Mouse (Mus musculus): ENCODE results near the gene Foxo6. TPM values are rescaled to one million over a fixed set of nuclear protein-coding genes. Genes with fewer than 3 reads are reported as not detected.

Foxo6 gene
- total RNA-seq (2021): 10 to 100 TPM; 32.8 to 32.9 TPM
- long read RNA-seq, experiment 1, transcript Foxo6-201 (2 exons, 2,615 nt): major isoform, 54 of 71 reads
- long read RNA-seq, experiment 1, partial matches to known transcripts: 0 of 71 reads
- long read RNA-seq, experiment 1, other reads (novel, unspliced or antisense): 17 of 71 reads
- long read RNA-seq, experiment 2, transcript Foxo6-201 (2 exons, 2,615 nt): major isoform, 47 of 61 reads
- long read RNA-seq, experiment 2, partial matches to known transcripts: 12 of 61 reads
- long read RNA-seq, experiment 2, other reads (novel, unspliced or antisense): 2 of 61 reads

- TF ChIP-seq CTCF (conservative IDR thresholded peaks at IDR 0.05): peak; percentile 99
- Histone ChIP-seq H3K4me3 (peak within 1 kb of the TSS; percentile 61), H3K27ac (peak within 1 kb of the TSS; percentile 90)
- peak; percentile 97 to 98 for DNase-seq (ENCODE audit: low spot score in 2 of 2)
Observed at GRCm38 (mm10) chr4:120287290-120288111, at the start of gene Foxo6. Gene Foxo6 (minus strand): TSS chr4:120287349.

- no peak for DNase-seq (ENCODE audit: low spot score in 2 of 2)
- no peak overlapping the region for H3K27ac ChIP-seq
- no peak overlapping the region for H3K4me3 ChIP-seq
- no peak for TF ChIP-seq CTCF (conservative IDR thresholded peaks at IDR 0.05)
Observed at GRCm38 (mm10) chr4:120334316-120334715, 47.2 kb upstream of the Foxo6 start.

GRCm38 (mm10) chr4:120332934-120333421 is 45.8 kb upstream of the Foxo6 start:
- Histone ChIP-seq H3K4me3 (no peak overlapping the region), H3K27ac (no peak overlapping the region)
- peak in 1 of 2 experiments; percentile 19 for DNase-seq (ENCODE audit: low spot score in 2 of 2)
- TF ChIP-seq CTCF (conservative IDR thresholded peaks at IDR 0.05): peak; percentile 55

GRCm38 (mm10) chr4:120332405-120332933 is 45.3 kb upstream of the Foxo6 start:
- H3K27ac ChIP-seq: no peak overlapping the region
- no peak overlapping the region for H3K4me3 ChIP-seq
- TF ChIP-seq CTCF (conservative IDR thresholded peaks at IDR 0.05): no peak

GRCm38 (mm10) chr4:120331992-120332391 is 44.8 kb upstream of the Foxo6 start:
- DNase-seq (ENCODE audit: low spot score in 2 of 2): no peak
- TF ChIP-seq CTCF (conservative IDR thresholded peaks at IDR 0.05): no peak
- H3K4me3 ChIP-seq: no peak overlapping the region
- H3K27ac ChIP-seq: no peak overlapping the region

More at GRCm38 (mm10) chr4:120332405-120332933, 45.3 kb upstream of the Foxo6 start:
- DNase-seq (ENCODE audit: low spot score in 2 of 2): no peak

- no peak for TF ChIP-seq CTCF (conservative IDR thresholded peaks at IDR 0.05)
- DNase-seq (ENCODE audit: low spot score in 2 of 2): no peak
- H3K4me3 ChIP-seq: no peak overlapping the region
- no peak overlapping the region for H3K27ac ChIP-seq
Observed at GRCm38 (mm10) chr4:120331541-120331940, 44.4 kb upstream of the Foxo6 start.

- Histone ChIP-seq H3K4me3 (no peak overlapping the region), H3K27ac (no peak overlapping the region)
- no peak for TF ChIP-seq CTCF (conservative IDR thresholded peaks at IDR 0.05)
- no peak for DNase-seq (ENCODE audit: low spot score in 2 of 2)
Observed at GRCm38 (mm10) chr4:120325748-120326147, 38.6 kb upstream of the Foxo6 start.

GRCm38 (mm10) chr4:120325051-120325450 is 37.9 kb upstream of the Foxo6 start:
- Histone ChIP-seq H3K27ac (no peak overlapping the region), H3K4me3 (no peak overlapping the region)
- DNase-seq (ENCODE audit: low spot score in 2 of 2): no peak
- TF ChIP-seq CTCF (conservative IDR thresholded peaks at IDR 0.05): no peak

GRCm38 (mm10) chr4:120323858-120324257 is 36.7 kb upstream of the Foxo6 start:
- TF ChIP-seq CTCF (conservative IDR thresholded peaks at IDR 0.05): no peak
- Histone ChIP-seq H3K27ac (no peak overlapping the region), H3K4me3 (no peak overlapping the region)
- DNase-seq (ENCODE audit: low spot score in 2 of 2): no peak

- H3K4me3 ChIP-seq: no peak overlapping the region
- TF ChIP-seq CTCF (conservative IDR thresholded peaks at IDR 0.05): peak; percentile 84
- DNase-seq (ENCODE audit: low spot score in 2 of 2): peak in 1 of 2 experiments; percentile 64
- H3K27ac ChIP-seq: no peak overlapping the region
Observed at GRCm38 (mm10) chr4:120323198-120323597, 36.0 kb upstream of the Foxo6 start.

- TF ChIP-seq CTCF (conservative IDR thresholded peaks at IDR 0.05): peak; percentile 36
- no peak overlapping the region for H3K4me3 ChIP-seq
Observed at GRCm38 (mm10) chr4:120317541-120317940, 30.4 kb upstream of the Foxo6 start.

GRCm38 (mm10) chr4:120316716-120317115 is 29.6 kb upstream of the Foxo6 start:
- H3K4me3 ChIP-seq: no peak overlapping the region
- DNase-seq (ENCODE audit: low spot score in 2 of 2): no peak
- no peak for TF ChIP-seq CTCF (conservative IDR thresholded peaks at IDR 0.05)
- no peak overlapping the region for H3K27ac ChIP-seq

More at GRCm38 (mm10) chr4:120317541-120317940, 30.4 kb upstream of the Foxo6 start:
- no peak overlapping the region for H3K27ac ChIP-seq
- DNase-seq (ENCODE audit: low spot score in 2 of 2): no peak

- no peak for TF ChIP-seq CTCF (conservative IDR thresholded peaks at IDR 0.05)
- H3K4me3 ChIP-seq: no peak overlapping the region
- no peak overlapping the region for H3K27ac ChIP-seq
- DNase-seq (ENCODE audit: low spot score in 2 of 2): no peak
Observed at GRCm38 (mm10) chr4:120314571-120314970, 27.4 kb upstream of the Foxo6 start.

Measured in layer of hippocampus, adult 2 months (tissue).